Mouse (Mus musculus) liver, adult 2 months (tissue): ENCODE measurements around the gene Cd300ld3. TPM values are rescaled to one million over a fixed set of nuclear protein-coding genes. Genes with fewer than 3 reads are reported as not detected.

ENCODE experiments used
- DNase-seq: peaks from one replicate; pipeline ENCODE4 v3.0.0-alpha.2; 2011; ENCODE audit warnings: low read depth, low spot score; ENCODE audit errors: extremely low read depth
- H3K27ac ChIP-seq: fragments of 200-500 bp; replicated peaks from 2 replicates; pipeline ENCODE4 v1.5.1; 2012; ENCODE audit warnings: low read depth, mild to moderate bottlenecking, control low read depth, inconsistent platforms, low read length; ENCODE audit not compliant: insufficient read depth
- H3K27me3 ChIP-seq: fragments of 200-500 bp; 2 replicates; pipeline ENCODE4 v1.6.1; 2012; ENCODE audit warnings: mild to moderate bottlenecking, moderate library complexity, low read length, inconsistent platforms; ENCODE audit not compliant: control insufficient read depth, insufficient read depth
- H3K36me3 ChIP-seq: fragments of 200-500 bp; 2 replicates; pipeline ENCODE4 v1.6.1; 2012; ENCODE audit warnings: low read length, inconsistent platforms; ENCODE audit not compliant: control insufficient read depth, insufficient read depth
- H3K4me1 ChIP-seq: fragments of 200-500 bp; 2 replicates; pipeline ENCODE4 v1.6.1; 2011; ENCODE audit warnings: low read length; ENCODE audit not compliant: control insufficient read depth, insufficient read depth
- H3K4me3 ChIP-seq: fragments of 200-500 bp; 2 replicates; pipeline ENCODE4 v1.5.1; 2011; ENCODE audit warnings: low read depth, mild to moderate bottlenecking, control low read depth, low read length, moderate library complexity; ENCODE audit not compliant: insufficient read depth
- H3K79me2 ChIP-seq: fragments of 200-500 bp; 2 replicates; pipeline ENCODE4 v1.6.1; 2012; ENCODE audit warnings: inconsistent platforms, mild to moderate bottlenecking, low read length, moderate library complexity; ENCODE audit not compliant: control insufficient read depth, insufficient read depth
- H3K9ac ChIP-seq: fragments of 200-500 bp; 2 replicates; pipeline ENCODE4 v1.6.1; 2012; ENCODE audit warnings: low read depth, mild to moderate bottlenecking, control low read depth, inconsistent platforms, low read length
- CTCF ChIP-seq: fragments of 200-500 bp; IDR thresholded peaks from 2 replicates; pipeline ENCODE4 v1.5.1; 2011; ENCODE audit warnings: low read depth, low read length, control low read depth
- POLR2A ChIP-seq: fragments of 200-500 bp; IDR thresholded peaks from 2 replicates; pipeline ENCODE4 v1.6.1; 2011; ENCODE audit warnings: low read length, control low read depth; ENCODE audit not compliant: insufficient read depth; ENCODE audit errors: extremely low read depth
- WGBS: fragments of 180-500 bp; shearing (Covaris S2); methylation state at CpG from one replicate; pipeline ENCODE4 v1.1.7; 2018; 5-methylcytosine and 5-hydroxymethylcytosine counted together
- polyA plus RNA-seq: library from polyadenylated mRNA; depleted of rRNA; stranded (reverse); fragments of >200 nt; gene quantifications from 2 replicates; pipeline ENCODE4 v1.2.3, GENCODE M21; 2012; rRNA removed
- total RNA-seq: library from RNA; depleted of rRNA; stranded (reverse); fragments of >200 nt; gene quantifications from 2 replicates; pipeline ENCODE4 v1.2.3, GENCODE M21; 2014; rRNA removed

Gene Cd300ld3
- total and polyA plus RNA-seq, 2 experiments, result 3.7 to 5.4 TPM

DNA sequence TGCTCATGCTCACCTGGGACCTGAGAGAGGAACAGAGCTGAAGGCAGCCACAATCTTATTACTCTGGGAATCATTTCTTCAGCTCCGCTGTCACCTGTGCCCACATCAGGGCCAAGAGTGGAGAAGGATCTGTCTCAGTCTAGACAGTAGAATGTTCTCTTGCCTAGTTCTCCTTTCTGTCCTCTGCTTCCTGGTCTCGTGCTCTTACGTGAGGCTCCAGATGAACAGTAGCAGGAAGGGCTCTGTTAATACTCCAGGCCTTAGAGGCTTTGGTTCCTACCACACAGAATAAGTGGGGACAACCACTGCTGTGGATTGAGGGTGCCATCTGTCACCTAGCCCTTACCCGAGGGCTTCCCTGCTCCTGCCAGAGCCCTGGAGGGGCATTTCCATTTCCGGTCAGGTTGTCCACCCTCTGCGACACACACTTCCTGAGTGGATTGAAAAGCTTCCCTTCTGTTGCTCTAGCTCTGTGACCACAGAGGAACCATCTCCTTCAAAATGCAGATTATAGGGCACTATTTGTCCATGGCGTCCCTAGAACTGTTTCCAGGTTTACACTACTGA lies 46.7 kb downstream of the Cd300ld3 start, which contains the start of gene Cd300c2:
Gene Cd300c2 (minus strand): TSS at position 407 of the 567 bp plus-strand sequence.
- no peaks in the 10 kb centered on the region for H3K36me3 ChIP-seq
- H3K79me2 ChIP-seq, result no peaks in the 10 kb centered on the region
- H3K4me3 ChIP-seq, result peak within 1 kb of the TSS; percentile 14
- no peak within 1 kb of the TSS for H3K9ac ChIP-seq
- 83% methylated on average over 7 of the region's 7 CpGs for whole genome bisulfite sequencing
- no peaks in the 10 kb centered on the region for H3K27me3 ChIP-seq
- DNase-seq, result peak; percentile 36
- H3K4me1 ChIP-seq, result no peaks in the 10 kb centered on the region
- peak within 1 kb of the TSS; percentile 64 for H3K27ac ChIP-seq
- TF ChIP-seq CTCF, result no peak
- TF ChIP-seq POLR2A, result no peak

Other genes starting within 250 kb of the Cd300ld3 start
- gene Gpr142, start 249.5 kb downstream of the Cd300ld3 start, total RNA-seq, result not detected in 2 replicates
- gene Gpr142, start 249.5 kb downstream of the Cd300ld3 start, polyA plus RNA-seq, result not detected in 2 replicates
- 51.4 and 66.2 TPM in 2 replicates for gene Gprc5c, start 197.3 kb downstream of the Cd300ld3 start, total RNA-seq
- gene Gprc5c, start 197.3 kb downstream of the Cd300ld3 start, polyA plus RNA-seq, result 87.6 and 93.9 TPM in 2 replicates
- 3.0 and 3.6 TPM in 2 replicates for gene Cd300a, start 158.4 kb downstream of the Cd300ld3 start, total RNA-seq
- gene Cd300a, start 158.4 kb downstream of the Cd300ld3 start, polyA plus RNA-seq, result 0.65 and 1.2 TPM in 2 replicates
- 1.0 and 1.2 TPM in 2 replicates for gene Cd300lb, start 114.0 kb downstream of the Cd300ld3 start, total RNA-seq
- 0.35 and 0.46 TPM in 2 replicates for gene Cd300lb, start 114.0 kb downstream of the Cd300ld3 start, polyA plus RNA-seq
- 0.20 TPM in 1 of 2 replicates, not detected in the other for gene Cd300c, start 79.3 kb downstream of the Cd300ld3 start, total RNA-seq
- 0.24 and 0.49 TPM in 2 replicates for gene Cd300c, start 79.3 kb downstream of the Cd300ld3 start, polyA plus RNA-seq
- 6.6 and 7.4 TPM in 2 replicates for gene Cd300ld, start 58.5 kb downstream of the Cd300ld3 start, total RNA-seq
- 2.9 and 3.4 TPM in 2 replicates for gene Cd300ld, start 58.5 kb downstream of the Cd300ld3 start, polyA plus RNA-seq
- gene Cd300c2, start 46.5 kb downstream of the Cd300ld3 start, total RNA-seq, result 5.6 and 7.9 TPM in 2 replicates
- 3.5 and 4.9 TPM in 2 replicates for gene Cd300c2, start 46.5 kb downstream of the Cd300ld3 start, polyA plus RNA-seq
- gene Cd300ld2, start 32.2 kb downstream of the Cd300ld3 start, total RNA-seq, result not detected in 2 replicates
- gene Cd300ld2, start 32.2 kb downstream of the Cd300ld3 start, polyA plus RNA-seq, result not detected in 2 replicates
- not detected in 2 replicates for gene Cd300ld4, start 21.4 kb downstream of the Cd300ld3 start, total RNA-seq
- not detected in 2 replicates for gene Cd300ld4, start 21.4 kb downstream of the Cd300ld3 start, polyA plus RNA-seq
- gene Cd300ld5, start 10.6 kb downstream of the Cd300ld3 start, total RNA-seq, result 0.18 TPM in 1 of 2 replicates, not detected in the other
- gene Cd300ld5, start 10.6 kb downstream of the Cd300ld3 start, polyA plus RNA-seq, result 0.14 TPM in 1 of 2 replicates, not detected in the other
- gene Cd300e, start 13.8 kb upstream of the Cd300ld3 start, total RNA-seq, result 1.4 and 1.5 TPM in 2 replicates
- 0.52 and 1.3 TPM in 2 replicates for gene Cd300e, start 13.8 kb upstream of the Cd300ld3 start, polyA plus RNA-seq
- 0.09 and 0.20 TPM in 2 replicates for gene Rab37, start 43.0 kb upstream of the Cd300ld3 start, total RNA-seq
- gene Rab37, start 43.0 kb upstream of the Cd300ld3 start, polyA plus RNA-seq, result 0.16 and 0.20 TPM in 2 replicates
- 1.2 and 1.5 TPM in 2 replicates for gene Cd300lf, start 85.6 kb upstream of the Cd300ld3 start, total RNA-seq
- 0.54 and 1.1 TPM in 2 replicates for gene Cd300lf, start 85.6 kb upstream of the Cd300ld3 start, polyA plus RNA-seq
- 113 and 117 TPM in 2 replicates for gene Slc9a3r1, start 114.9 kb upstream of the Cd300ld3 start, total RNA-seq
- gene Slc9a3r1, start 114.9 kb upstream of the Cd300ld3 start, polyA plus RNA-seq, result 130 and 177 TPM in 2 replicates
- 5.3 and 8.1 TPM in 2 replicates for gene Tmem104, start 139.1 kb upstream of the Cd300ld3 start, total RNA-seq
- gene Tmem104, start 139.1 kb upstream of the Cd300ld3 start, polyA plus RNA-seq, result 8.7 and 9.1 TPM in 2 replicates
- gene Nat9, start 139.4 kb upstream of the Cd300ld3 start, total RNA-seq, result 42.7 and 43.7 TPM in 2 replicates
- gene Nat9, start 139.4 kb upstream of the Cd300ld3 start, polyA plus RNA-seq, result 28.7 and 35.2 TPM in 2 replicates
- gene Grin2c, start 218.8 kb upstream of the Cd300ld3 start, total RNA-seq, result under 0.01 TPM in 1 of 2 replicates, not detected in the other
- 0.05 and 0.07 TPM in 2 replicates for gene Grin2c, start 218.8 kb upstream of the Cd300ld3 start, polyA plus RNA-seq
- gene Fdxr, start 228.6 kb upstream of the Cd300ld3 start, total RNA-seq, result 13.7 and 15.8 TPM in 2 replicates
- gene Fdxr, start 228.6 kb upstream of the Cd300ld3 start, polyA plus RNA-seq, result 28.3 and 28.4 TPM in 2 replicates
- gene Fads6, start 249.3 kb upstream of the Cd300ld3 start, total RNA-seq, result 56.1 and 78.8 TPM in 2 replicates
- gene Fads6, start 249.3 kb upstream of the Cd300ld3 start, polyA plus RNA-seq, result 55.3 and 66.0 TPM in 2 replicates